Mouse (Mus musculus) heart, embryonic 13.5 days (tissue): ENCODE measurements around the gene Kcnd3. TPM values are rescaled to one million over a fixed set of nuclear protein-coding genes. Genes with fewer than 3 reads are reported as not detected.
A peak's percentile ranks its signal among the peaks of the same experiment; 100 is the strongest.
"Not testable (repeated sequence)": the region's sequence is repeated elsewhere in the genome, so short reads cannot be mapped to it uniquely, and the experiment has no call there.

Source experiments
- ATAC-seq: fragments of 200-750 bp; cut with Nextera tagmentation; 2 replicates; pipeline ENCODE4 v1.8.0; 2017; ENCODE audit warnings: moderate TSS enrichment; ENCODE audit not compliant: insufficient number of reproducible peaks, low FRiP score, low TSS enrichment; ENCODE audit errors: extremely low read depth
- H3K27ac ChIP-seq: fragments of 300-500 bp; sonication (generic); replicated peaks from 2 replicates; pipeline ENCODE4 v1.5.1; 2015; ENCODE audit warnings: moderate library complexity, mild to moderate bottlenecking, inconsistent platforms
- H3K27me3 ChIP-seq: fragments of 300-500 bp; sonication (generic); replicated peaks from 2 replicates; pipeline ENCODE4 v1.6.1; 2015; ENCODE audit warnings: mild to moderate bottlenecking, inconsistent platforms
- H3K36me3 ChIP-seq: fragments of 300-500 bp; sonication (generic); 2 replicates; pipeline ENCODE4 v1.6.1; 2015; ENCODE audit warnings: mild to moderate bottlenecking, inconsistent platforms
- H3K4me1 ChIP-seq: fragments of 300-500 bp; sonication (generic); 2 replicates; pipeline ENCODE4 v1.6.1; 2015; ENCODE audit warnings: inconsistent platforms
- H3K4me2 ChIP-seq: fragments of 300-500 bp; sonication (generic); 2 replicates; pipeline ENCODE4 v1.6.1; 2015; ENCODE audit warnings: inconsistent platforms, mild to moderate bottlenecking, moderate library complexity
- H3K4me3 ChIP-seq: fragments of 300-500 bp; sonication (generic); 2 replicates; pipeline ENCODE4 v1.5.1; 2015; ENCODE audit warnings: moderate library complexity, mild to moderate bottlenecking, inconsistent platforms
- H3K9ac ChIP-seq: fragments of 300-500 bp; sonication (generic); 2 replicates; pipeline ENCODE4 v1.6.1; 2015; ENCODE audit warnings: inconsistent platforms, mild to moderate bottlenecking, moderate library complexity
- H3K9me3 ChIP-seq: fragments of 300-500 bp; sonication (generic); 2 replicates; pipeline ENCODE4 v1.6.1; 2016; ENCODE audit warnings: inconsistent platforms
- WGBS: fragments of 180-500 bp; shearing (Covaris S2); methylation state at CpG from one replicate; pipeline ENCODE4 v1.1.7; 2015; ENCODE audit warnings: mixed read lengths; 5-methylcytosine and 5-hydroxymethylcytosine counted together
- polyA plus RNA-seq: library from polyadenylated mRNA; unstranded; fragments of >200 nt; fragmentation: Nextera tagmentation; extraction: Ambion mirVana; gene quantifications from 2 replicates; pipeline ENCODE4 v1.2.1, GENCODE M21; 2015

Kcnd3 gene
- polyA plus RNA-seq, 1 experiment from 2014 or later = 0.67 TPM

DNA sequence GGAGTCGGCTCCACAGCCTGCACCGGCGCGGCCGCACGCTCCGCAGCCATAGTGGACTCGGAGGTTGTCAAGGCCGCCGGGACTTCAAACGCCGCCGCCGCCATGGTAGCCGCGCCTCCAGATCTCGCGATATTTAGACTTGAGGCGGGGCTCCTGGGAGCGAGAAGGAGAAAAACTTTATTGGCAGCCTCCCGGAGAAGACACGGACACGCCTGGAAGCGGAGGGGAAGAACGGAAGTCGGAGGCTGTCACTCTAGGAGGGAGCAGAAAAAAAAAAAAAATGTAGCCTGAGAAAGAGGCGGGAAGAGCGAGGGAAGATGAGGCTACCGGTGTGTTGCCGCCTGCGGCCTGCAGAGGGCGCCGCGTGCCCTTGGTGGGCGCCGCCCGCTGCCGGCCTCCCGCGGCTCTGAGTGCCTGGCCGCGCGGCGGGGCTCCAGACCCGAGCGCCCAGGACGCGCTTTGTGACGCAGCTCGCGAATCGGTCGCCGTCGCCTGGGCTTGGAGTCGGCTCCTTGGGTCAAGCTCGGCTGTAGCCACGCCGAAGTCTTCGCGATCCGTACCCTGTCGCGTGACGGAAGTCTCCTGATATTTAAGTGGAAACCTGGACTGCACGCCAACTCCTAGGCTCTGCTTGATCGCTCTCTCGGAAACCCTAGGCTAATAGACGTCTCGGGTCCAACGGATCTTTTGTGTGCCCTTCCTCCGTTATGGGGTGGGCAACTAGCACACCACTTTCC is 235.4 kb downstream of the Kcnd3 start, which contains the start of gene Ddx20:
Ddx20 (minus strand) TSS at position 251 of the 737 bp plus-strand sequence.
- Histone ChIP-seq H3K9me3 (no peaks in the 10 kb centered on the region), H3K36me3 (peaks cover 26% of the 10 kb centered on the region), H3K27ac (peak within 1 kb of the TSS; percentile 82), H3K4me1 (peaks cover 14% of the 10 kb centered on the region), H3K4me2 (peak within 1 kb of the TSS; percentile 81), H3K27me3 (peaks cover 6% of the 10 kb centered on the region; the same call in 1 of the 2 replicates), H3K4me3 (peak within 1 kb of the TSS; percentile 90), H3K9ac (peak within 1 kb of the TSS; percentile 92)
- WGBS = under 1% methylated on average over 72 of the region's 72 CpGs
- peak; percentile 87 for ATAC-seq

DNA sequence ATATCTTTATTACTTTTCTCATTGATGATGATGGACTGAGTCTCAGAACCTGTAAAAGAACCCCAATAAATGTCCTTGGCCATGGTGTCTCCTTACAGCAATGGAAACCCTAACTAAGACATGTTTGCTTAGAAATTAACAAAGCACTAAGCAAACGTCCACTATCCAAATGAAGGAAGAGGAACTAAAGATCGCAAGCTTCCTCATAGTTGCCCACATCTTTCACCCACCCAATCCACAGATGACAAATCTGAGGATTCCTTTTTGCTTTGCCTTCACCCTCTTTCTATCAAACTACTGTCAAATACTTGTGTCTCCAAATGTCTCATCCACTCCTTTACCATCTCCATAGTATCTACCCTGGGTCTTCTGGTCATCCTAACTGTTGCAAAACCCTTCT is 236.4 kb downstream of the Kcnd3 start:
- no peak for ATAC-seq

DNA sequence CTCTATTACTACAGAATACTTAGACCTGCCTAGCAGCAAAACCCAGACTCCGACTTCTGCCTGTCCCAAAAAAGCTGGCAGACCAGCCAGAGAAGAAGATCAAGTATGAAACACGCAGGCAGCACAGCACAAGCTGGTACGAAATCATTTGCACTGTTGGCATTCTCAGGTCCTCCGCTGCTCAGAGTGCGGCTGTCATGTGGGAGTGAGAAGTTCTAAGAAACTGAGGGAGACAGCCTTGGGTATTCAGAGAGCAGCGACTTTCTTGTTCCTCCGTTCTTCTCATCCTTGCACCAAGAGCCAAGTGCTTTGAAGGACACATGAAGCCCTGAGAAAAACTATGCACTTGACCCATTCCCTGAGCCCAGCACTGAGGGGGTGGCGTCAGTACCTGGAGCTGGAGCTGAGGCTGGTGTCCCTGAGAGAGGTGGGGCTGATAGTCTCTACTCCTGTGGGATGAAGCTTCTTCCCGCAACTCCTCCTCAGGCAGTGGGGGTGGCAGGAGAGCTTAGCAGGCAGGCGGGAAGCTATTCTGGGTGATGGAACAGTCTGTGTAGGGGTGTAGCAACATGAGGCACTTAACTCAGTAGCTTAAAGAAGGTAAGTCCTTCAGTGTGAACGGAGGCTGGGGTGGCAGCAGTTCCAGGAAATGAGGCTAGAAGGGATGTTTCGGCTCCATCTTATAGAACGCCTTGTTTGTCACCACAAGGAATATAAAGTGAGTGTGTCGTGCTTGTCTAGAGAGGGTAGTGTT is 241.4 kb downstream of the Kcnd3 start:
- H3K27me3 ChIP-seq = peaks cover 15% of the 10 kb centered on the region; the same call in 1 of the 2 replicates
- 57% methylated on average over 14 of the region's 14 CpGs for whole genome bisulfite sequencing
- no peak overlapping the region for H3K27ac ChIP-seq
- H3K4me3 ChIP-seq = no peak overlapping the region
- peaks cover 43% of the 10 kb centered on the region for H3K4me1 ChIP-seq
- no peak overlapping the region for H3K9ac ChIP-seq
- H3K4me2 ChIP-seq = no peak overlapping the region
- ATAC-seq = no peak
- no peaks in the 10 kb centered on the region for H3K9me3 ChIP-seq
- H3K36me3 ChIP-seq = no peaks in the 10 kb centered on the region

More for the DNA sequence above, 236.4 kb downstream of the Kcnd3 start:
- Histone ChIP-seq H3K27ac (no peak overlapping the region), H3K9me3 (no peaks in the 10 kb centered on the region), H3K27me3 (peaks cover 10% of the 10 kb centered on the region; the same call in 1 of the 2 replicates), H3K4me3 (no peak overlapping the region), H3K4me1 (peaks cover 17% of the 10 kb centered on the region), H3K4me2 (peak overlapping the region; percentile 81; the same call in 1 of the 2 replicates), H3K36me3 (peaks cover 15% of the 10 kb centered on the region), H3K9ac (no peak overlapping the region)
- 83% methylated on average over 2 of the region's 2 CpGs for WGBS

DNA sequence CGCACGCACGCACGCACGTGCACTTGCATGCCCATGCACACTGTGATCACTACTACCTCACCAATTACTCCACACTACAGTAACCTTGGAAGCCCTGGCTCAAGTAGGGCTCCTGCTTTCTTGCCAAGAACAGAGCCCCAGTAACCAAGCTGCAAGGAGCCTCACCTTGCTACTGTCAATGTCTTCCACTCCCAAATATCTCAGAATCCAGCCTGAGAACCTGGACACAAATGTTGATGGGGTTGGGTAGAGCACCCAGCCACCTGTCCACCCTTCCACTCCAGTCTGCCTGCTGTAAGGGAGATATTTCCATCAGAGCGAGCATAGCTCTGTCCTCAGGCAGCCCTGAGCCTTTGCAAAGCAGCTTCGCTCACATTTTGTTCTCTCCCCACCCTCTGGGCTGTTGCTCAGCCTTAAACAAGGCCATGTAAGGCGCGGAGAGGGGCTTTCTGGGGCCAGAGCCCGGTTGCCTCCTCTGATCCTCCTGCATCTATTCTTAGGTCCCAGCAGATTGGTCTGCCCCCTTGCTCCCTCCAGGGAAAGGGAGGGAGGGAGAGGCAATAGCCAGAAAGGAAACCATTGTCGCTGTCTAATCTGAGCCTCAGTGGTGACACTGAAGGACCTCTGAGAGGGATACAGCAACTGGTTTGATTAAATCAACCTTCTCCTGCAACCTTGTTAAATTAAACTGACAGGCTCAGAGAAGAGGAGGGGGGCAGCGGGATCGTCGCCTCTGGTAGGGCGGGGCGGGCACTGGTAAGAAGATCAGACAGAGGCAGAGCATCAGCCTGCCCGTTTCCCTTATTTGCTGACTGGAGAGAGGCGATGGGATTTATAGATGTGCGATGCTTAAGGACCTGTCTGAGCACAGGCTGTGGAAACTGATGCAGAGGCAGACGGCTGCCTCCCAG is 243.6 kb downstream of the Kcnd3 start:
- Histone ChIP-seq H3K4me3 (peak overlapping the region; percentile 35), H3K27ac (peak overlapping the region; percentile 94), H3K9ac (peak overlapping the region; percentile 70), H3K27me3 (peaks cover 15% of the 10 kb centered on the region; the same call in 1 of the 2 replicates), H3K4me2 (peak overlapping the region; percentile 60), H3K36me3 (no peaks in the 10 kb centered on the region), H3K9me3 (no peaks in the 10 kb centered on the region), H3K4me1 (peaks cover 65% of the 10 kb centered on the region)
- peak; percentile 67; the same call in 1 of the 2 replicates for ATAC-seq
- WGBS = 23% methylated on average over 20 of the region's 20 CpGs

DNA sequence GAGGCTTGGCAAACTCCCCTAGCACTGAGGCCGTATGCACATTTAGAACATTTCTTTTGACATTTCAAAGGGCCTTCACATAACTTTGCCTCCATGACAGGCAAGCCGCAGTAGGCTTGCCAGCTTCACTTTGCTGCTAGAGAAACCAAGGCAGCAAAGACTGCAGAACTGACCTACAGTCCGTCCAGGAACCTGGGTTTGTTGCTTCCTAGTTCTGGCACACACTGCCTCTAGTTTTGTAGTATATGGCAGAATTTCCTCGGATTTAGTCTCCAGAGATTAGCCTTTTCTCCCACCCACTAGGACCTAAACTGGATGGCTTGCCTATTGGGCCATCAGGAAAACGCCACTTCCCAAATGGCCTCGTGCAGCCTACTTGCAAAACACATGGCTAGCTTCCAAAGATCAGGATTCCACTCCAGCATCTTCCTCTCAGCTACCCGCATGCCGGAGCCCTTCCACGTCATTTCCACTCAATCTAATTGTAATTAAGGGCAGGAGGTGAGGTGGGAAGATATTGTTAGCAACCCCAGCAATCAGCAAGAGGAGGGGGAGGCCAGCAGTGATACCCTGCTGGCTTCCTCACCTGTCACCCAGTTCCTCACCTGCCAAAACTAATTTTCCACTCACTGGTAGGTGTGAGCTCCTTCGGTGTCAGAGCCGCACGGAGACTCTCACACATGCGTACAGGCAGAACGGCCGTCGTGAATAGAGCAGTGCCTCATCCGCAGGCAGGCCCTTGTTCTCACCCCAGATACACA is 244.4 kb downstream of the Kcnd3 start:
- WGBS = 58% methylated on average over 17 of the region's 17 CpGs
- H3K27me3 ChIP-seq = peaks cover 15% of the 10 kb centered on the region; the same call in 1 of the 2 replicates
- peak overlapping the region; percentile 60 for H3K4me2 ChIP-seq
- no peaks in the 10 kb centered on the region for H3K9me3 ChIP-seq
- H3K27ac ChIP-seq = peak overlapping the region; percentile 94
- H3K36me3 ChIP-seq = no peaks in the 10 kb centered on the region
- H3K4me3 ChIP-seq = peak overlapping the region; percentile 35
- H3K9ac ChIP-seq = peak overlapping the region; percentile 70
- no peak for ATAC-seq
- H3K4me1 ChIP-seq = peaks cover 74% of the 10 kb centered on the region

DNA sequence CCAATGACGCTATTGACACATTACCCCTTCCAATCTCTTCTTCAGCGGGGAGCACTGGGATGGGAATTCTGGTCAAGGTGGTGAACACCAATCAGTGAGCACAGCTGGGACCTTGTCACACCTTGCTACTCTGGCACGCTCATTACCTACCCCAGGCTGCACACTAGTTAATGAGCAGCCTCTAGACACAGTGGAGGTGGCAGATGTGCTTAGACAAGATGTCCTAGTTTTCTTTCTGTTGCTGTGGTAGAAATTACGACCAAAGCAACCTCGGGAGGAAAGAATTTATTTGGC is 245.0 kb downstream of the Kcnd3 start:
- ATAC-seq = no peak
- Histone ChIP-seq H3K9ac (no peak overlapping the region), H3K27me3 (peaks cover 13% of the 10 kb centered on the region; the same call in 1 of the 2 replicates), H3K4me3 (no peak overlapping the region), H3K4me1 (peaks cover 79% of the 10 kb centered on the region), H3K36me3 (no peaks in the 10 kb centered on the region), H3K4me2 (no peak overlapping the region), H3K9me3 (no peaks in the 10 kb centered on the region), H3K27ac (no peak overlapping the region)
- WGBS = 73% methylated on average over 5 of the region's 5 CpGs

DNA sequence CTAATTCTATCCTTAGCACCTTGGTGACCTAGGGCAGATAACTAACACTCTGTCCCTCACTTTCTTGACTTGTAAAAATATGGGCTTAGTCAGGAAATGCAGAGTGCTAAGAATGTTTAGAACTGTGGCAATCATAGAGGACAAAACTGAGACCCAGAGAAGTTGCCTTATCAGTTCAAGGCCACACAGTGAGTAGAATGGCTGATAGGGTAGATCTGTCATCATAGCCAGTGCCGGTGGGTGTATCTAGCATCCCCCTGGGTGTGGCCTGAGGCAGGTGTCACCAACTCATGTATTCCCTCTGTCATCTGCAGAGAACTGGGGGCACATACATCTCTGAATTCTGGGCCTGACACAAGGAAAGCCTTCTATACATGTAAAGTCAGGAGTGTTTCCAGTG is 246.2 kb downstream of the Kcnd3 start:
- no peak for ATAC-seq
- H3K27me3 ChIP-seq = peaks cover 9% of the 10 kb centered on the region; the same call in 1 of the 2 replicates
- H3K9ac ChIP-seq = no peak overlapping the region
- H3K4me3 ChIP-seq = no peak overlapping the region
- H3K4me2 ChIP-seq = no peak overlapping the region
- H3K27ac ChIP-seq = peak overlapping the region; percentile 80; the same call in 1 of the 2 replicates
- H3K9me3 ChIP-seq = no peaks in the 10 kb centered on the region
- H3K4me1 ChIP-seq = peaks cover 85% of the 10 kb centered on the region
- H3K36me3 ChIP-seq = no peaks in the 10 kb centered on the region
- WGBS = 42% methylated on average over 1 of the region's 1 CpGs

DNA sequence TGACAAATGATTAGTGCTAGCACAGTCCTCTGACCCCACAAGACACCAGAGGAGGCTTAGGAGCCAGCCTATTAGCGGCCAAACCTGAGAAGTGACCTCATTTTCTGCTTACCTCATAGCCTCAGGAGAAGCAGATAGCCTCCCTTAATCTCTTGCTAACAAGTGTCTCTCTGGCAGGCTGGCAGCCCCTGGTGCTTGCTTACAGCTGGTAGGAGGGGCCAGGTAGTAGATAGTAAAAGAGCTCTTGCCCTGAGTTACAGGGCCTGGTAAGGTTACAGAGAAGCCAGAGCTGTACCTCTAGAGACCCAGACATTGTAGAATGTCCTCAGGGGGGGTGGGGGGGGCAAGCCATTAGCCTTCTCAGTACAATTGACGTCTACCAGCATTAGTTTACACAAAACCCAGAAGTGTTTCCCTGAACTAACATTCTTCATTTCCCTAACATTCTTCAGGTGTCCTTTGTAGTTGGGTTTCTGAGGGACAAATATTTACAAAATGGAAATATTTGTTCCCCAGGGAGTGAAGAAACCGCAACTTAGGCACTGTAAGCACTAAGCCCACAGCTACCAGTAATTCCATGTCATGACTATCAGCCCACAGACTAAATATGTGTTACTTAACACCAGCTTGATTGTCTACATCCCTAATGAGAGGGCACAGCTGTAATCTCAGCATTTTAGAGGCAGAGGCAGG is 247.3 kb downstream of the Kcnd3 start:
- Histone ChIP-seq H3K9me3 (no peaks in the 10 kb centered on the region), H3K4me1 (peaks cover 84% of the 10 kb centered on the region), H3K4me2 (no peak overlapping the region), H3K36me3 (no peaks in the 10 kb centered on the region), H3K9ac (no peak overlapping the region), H3K27ac (peak overlapping the region; percentile 80), H3K4me3 (no peak overlapping the region), H3K27me3 (peaks cover 10% of the 10 kb centered on the region; the same call in 1 of the 2 replicates)
- peak; percentile 27; the same call in 1 of the 2 replicates for ATAC-seq
- WGBS = 42% methylated on average over 3 of the region's 3 CpGs

DNA sequence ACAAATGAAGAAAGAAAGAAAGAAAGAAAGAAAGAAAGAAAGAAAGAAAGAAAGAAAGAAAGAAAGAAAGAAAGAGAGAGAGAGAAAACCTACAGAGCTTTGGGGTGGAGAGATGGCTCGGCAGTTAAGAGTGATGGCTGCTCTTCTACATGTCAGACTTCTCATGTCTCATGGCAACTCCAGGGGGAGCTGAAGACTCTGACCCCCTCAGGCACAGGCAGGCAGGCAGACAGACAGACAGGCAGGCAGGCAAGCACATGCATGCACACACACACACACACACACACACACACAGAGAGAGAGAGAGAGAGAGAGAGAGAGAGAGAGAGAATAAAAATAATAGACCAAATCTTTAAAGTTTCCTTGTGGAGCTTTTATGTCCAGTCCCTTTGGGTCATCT is 248.7 kb downstream of the Kcnd3 start:
- H3K27me3 ChIP-seq, H3K9me3 ChIP-seq, H3K36me3 ChIP-seq, H3K4me3 ChIP-seq, ATAC-seq: not testable (repeated sequence)
- Histone ChIP-seq H3K4me2 (peak overlapping the region; percentile 51), H3K9ac (peak overlapping the region; percentile 56; the same call in 1 of the 2 replicates), H3K4me1 (peaks cover 80% of the 10 kb centered on the region), H3K27ac (peak overlapping the region; percentile 69)
- WGBS = 31% methylated on average over 1 of the region's 1 CpGs

DNA sequence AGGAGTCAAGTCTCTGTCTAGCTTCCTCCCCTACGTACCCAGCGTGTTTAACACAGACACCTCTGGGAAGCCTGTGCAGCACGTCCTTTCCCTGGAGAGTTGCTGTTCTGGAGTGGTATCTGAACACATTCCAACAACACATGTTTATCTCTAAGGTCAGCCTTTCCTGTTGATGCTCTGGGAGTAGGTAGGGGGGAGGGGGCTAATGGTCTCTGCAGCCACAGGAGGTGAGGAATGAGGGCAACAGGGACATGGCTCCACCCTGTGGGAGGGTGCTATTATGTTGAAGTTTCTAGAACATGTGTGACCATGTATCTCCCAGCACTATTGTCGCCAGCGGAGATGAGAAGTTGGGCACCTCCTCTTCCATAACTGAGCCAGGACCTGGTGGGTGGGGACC is 249.3 kb downstream of the Kcnd3 start:
- Histone ChIP-seq H3K4me2 (peak overlapping the region; percentile 51), H3K4me1 (peaks cover 80% of the 10 kb centered on the region), H3K9ac (peak overlapping the region; percentile 56; the same call in 1 of the 2 replicates), H3K9me3 (no peaks in the 10 kb centered on the region), H3K27ac (peak overlapping the region; percentile 69), H3K36me3 (no peaks in the 10 kb centered on the region), H3K4me3 (no peak overlapping the region), H3K27me3 (peaks cover 15% of the 10 kb centered on the region)
- ATAC-seq = no peak
- WGBS = 15% methylated on average over 5 of the region's 5 CpGs
